Mouse (Mus musculus): ENCODE measurements at regions not wholly inside any gene's neighbourhood (a gene's known extent, or its start where the extent isn't known, plus 50 kb on each side); places are given as distances from the start of the nearest gene placed in this dataset.

- no peak for ATAC-seq (replicated peaks in 1 of 2; ENCODE audit: insufficient read depth in 1 of 2, low FRiP score in 2 of 2, low TSS enrichment in 1 of 2, low read depth in 1 of 2, poor library complexity in 2 of 2, severe bottlenecking in 2 of 2)
Observed at GRCm38 (mm10) chr3:101749841-101750240, 98.9 kb downstream of the Mab21l3 start.

GRCm38 (mm10) chr3:101749031-101749632, 99.6 kb downstream of the Mab21l3 start:
- ATAC-seq (replicated peaks in 1 of 2; ENCODE audit: insufficient read depth in 1 of 2, low FRiP score in 2 of 2, low TSS enrichment in 1 of 2, low read depth in 1 of 2, poor library complexity in 2 of 2, severe bottlenecking in 2 of 2) = no peak

- ATAC-seq (replicated peaks in 1 of 2; ENCODE audit: insufficient read depth in 1 of 2, low FRiP score in 2 of 2, low TSS enrichment in 1 of 2, low read depth in 1 of 2, poor library complexity in 2 of 2, severe bottlenecking in 2 of 2) = no peak
Observed at GRCm38 (mm10) chr3:101748186-101748585, 100.6 kb downstream of the Mab21l3 start.

- no peak for ATAC-seq (replicated peaks in 1 of 2; ENCODE audit: insufficient read depth in 1 of 2, low FRiP score in 2 of 2, low TSS enrichment in 1 of 2, low read depth in 1 of 2, poor library complexity in 2 of 2, severe bottlenecking in 2 of 2)
Observed at GRCm38 (mm10) chr3:101740906-101741305, 107.9 kb downstream of the Mab21l3 start.

GRCm38 (mm10) chr3:101737197-101737596, 111.6 kb downstream of the Mab21l3 start:
- no peak for ATAC-seq (replicated peaks in 1 of 2; ENCODE audit: insufficient read depth in 1 of 2, low FRiP score in 2 of 2, low TSS enrichment in 1 of 2, low read depth in 1 of 2, poor library complexity in 2 of 2, severe bottlenecking in 2 of 2)

- ATAC-seq (replicated peaks in 1 of 2; ENCODE audit: insufficient read depth in 1 of 2, low FRiP score in 2 of 2, low TSS enrichment in 1 of 2, low read depth in 1 of 2, poor library complexity in 2 of 2, severe bottlenecking in 2 of 2) = no peak
Observed at GRCm38 (mm10) chr3:101729044-101729443, 119.7 kb downstream of the Mab21l3 start.

GRCm38 (mm10) chr3:101722926-101723325, 118.4 kb upstream of the Atp1a1 start:
- no peak for ATAC-seq (replicated peaks in 1 of 2; ENCODE audit: insufficient read depth in 1 of 2, low FRiP score in 2 of 2, low TSS enrichment in 1 of 2, low read depth in 1 of 2, poor library complexity in 2 of 2, severe bottlenecking in 2 of 2)

GRCm38 (mm10) chr3:101722001-101722400, 117.5 kb upstream of the Atp1a1 start:
- no peak for ATAC-seq (replicated peaks in 1 of 2; ENCODE audit: insufficient read depth in 1 of 2, low FRiP score in 2 of 2, low TSS enrichment in 1 of 2, low read depth in 1 of 2, poor library complexity in 2 of 2, severe bottlenecking in 2 of 2)

GRCm38 (mm10) chr3:101715416-101715815, 110.9 kb upstream of the Atp1a1 start:
- no peak for ATAC-seq (replicated peaks in 1 of 2; ENCODE audit: insufficient read depth in 1 of 2, low FRiP score in 2 of 2, low TSS enrichment in 1 of 2, low read depth in 1 of 2, poor library complexity in 2 of 2, severe bottlenecking in 2 of 2)

- ATAC-seq (replicated peaks in 1 of 2; ENCODE audit: insufficient read depth in 1 of 2, low FRiP score in 2 of 2, low TSS enrichment in 1 of 2, low read depth in 1 of 2, poor library complexity in 2 of 2, severe bottlenecking in 2 of 2) = no peak
Observed at GRCm38 (mm10) chr3:101714810-101715209, 110.3 kb upstream of the Atp1a1 start.

- ATAC-seq (replicated peaks in 1 of 2; ENCODE audit: insufficient read depth in 1 of 2, low FRiP score in 2 of 2, low TSS enrichment in 1 of 2, low read depth in 1 of 2, poor library complexity in 2 of 2, severe bottlenecking in 2 of 2) = no peak
Observed at GRCm38 (mm10) chr3:101713669-101714068, 109.2 kb upstream of the Atp1a1 start.

- peak in 1 of 2 experiments; percentile 29; a peak in 1 of 4 replicates for ATAC-seq (replicated peaks in 1 of 2; ENCODE audit: insufficient read depth in 1 of 2, low FRiP score in 2 of 2, low TSS enrichment in 1 of 2, low read depth in 1 of 2, poor library complexity in 2 of 2, severe bottlenecking in 2 of 2)
Observed at GRCm38 (mm10) chr3:101713138-101713638, 108.7 kb upstream of the Atp1a1 start.

- ATAC-seq (replicated peaks in 1 of 2; ENCODE audit: insufficient read depth in 1 of 2, low FRiP score in 2 of 2, low TSS enrichment in 1 of 2, low read depth in 1 of 2, poor library complexity in 2 of 2, severe bottlenecking in 2 of 2) = no peak
Observed at GRCm38 (mm10) chr3:101712666-101713065, 108.2 kb upstream of the Atp1a1 start.

GRCm38 (mm10) chr3:101711594-101712171, 107.2 kb upstream of the Atp1a1 start:
- ATAC-seq (replicated peaks in 1 of 2; ENCODE audit: insufficient read depth in 1 of 2, low FRiP score in 2 of 2, low TSS enrichment in 1 of 2, low read depth in 1 of 2, poor library complexity in 2 of 2, severe bottlenecking in 2 of 2) = peak; percentile 47 to 51; a peak in 3 of 4 replicates

GRCm38 (mm10) chr3:101709379-101709970, 105.0 kb upstream of the Atp1a1 start:
- no peak for ATAC-seq (replicated peaks in 1 of 2; ENCODE audit: insufficient read depth in 1 of 2, low FRiP score in 2 of 2, low TSS enrichment in 1 of 2, low read depth in 1 of 2, poor library complexity in 2 of 2, severe bottlenecking in 2 of 2)

- ATAC-seq (replicated peaks in 1 of 2; ENCODE audit: insufficient read depth in 1 of 2, low FRiP score in 2 of 2, low TSS enrichment in 1 of 2, low read depth in 1 of 2, poor library complexity in 2 of 2, severe bottlenecking in 2 of 2) = no peak
Observed at GRCm38 (mm10) chr3:101708821-101709220, 104.3 kb upstream of the Atp1a1 start.

- no peak for ATAC-seq (replicated peaks in 1 of 2; ENCODE audit: insufficient read depth in 1 of 2, low FRiP score in 2 of 2, low TSS enrichment in 1 of 2, low read depth in 1 of 2, poor library complexity in 2 of 2, severe bottlenecking in 2 of 2)
Observed at GRCm38 (mm10) chr3:101704919-101705318, 100.4 kb upstream of the Atp1a1 start.

- ATAC-seq (replicated peaks in 1 of 2; ENCODE audit: insufficient read depth in 1 of 2, low FRiP score in 2 of 2, low TSS enrichment in 1 of 2, low read depth in 1 of 2, poor library complexity in 2 of 2, severe bottlenecking in 2 of 2) = no peak
Observed at GRCm38 (mm10) chr3:101704326-101704725, 99.8 kb upstream of the Atp1a1 start.

GRCm38 (mm10) chr3:101701763-101702173, 97.3 kb upstream of the Atp1a1 start:
- no peak for ATAC-seq (replicated peaks in 1 of 2; ENCODE audit: insufficient read depth in 1 of 2, low FRiP score in 2 of 2, low TSS enrichment in 1 of 2, low read depth in 1 of 2, poor library complexity in 2 of 2, severe bottlenecking in 2 of 2)
